Mouse (Mus musculus) ES-E14 (cell line): ENCODE measurements around the gene Slc2a4. TPM values are rescaled to one million over a fixed set of nuclear protein-coding genes. Genes with fewer than 3 reads are reported as not detected.

Experiments used
- DNase-seq: peaks from one replicate; pipeline ENCODE4 v3.0.0-alpha.2; 2013; ENCODE audit warnings: low read depth, low spot score
- H3K27ac ChIP-seq: 2 replicates; pipeline ENCODE4 v1.5.1; 2012; ENCODE audit warnings: low read depth, mild to moderate bottlenecking, low read length, moderate library complexity, mixed read lengths; ENCODE audit not compliant: poor library complexity, insufficient read depth, severe bottlenecking
- H3K36me3 ChIP-seq: 2 replicates; pipeline ENCODE4 v1.6.1; 2012; ENCODE audit warnings: mild to moderate bottlenecking, low read length, moderate library complexity, mixed read lengths; ENCODE audit not compliant: control insufficient read depth, poor library complexity, insufficient read depth, severe bottlenecking
- H3K4me1 ChIP-seq, 2 experiments: fragments of 150-350 bp in 1 of 2; sonication (generic) in 1 of 2; 2 replicates each; pipeline ENCODE4 v1.6.1; 2012; ENCODE audit warnings: low read length in 2 of 2, mild to moderate bottlenecking in 1 of 2, mixed read lengths in 1 of 2; ENCODE audit not compliant: control insufficient read depth in 2 of 2, insufficient read depth in 2 of 2, poor library complexity in 1 of 2
- H3K4me3 ChIP-seq, 2 experiments: fragments of 150-350 bp in 1 of 2; sonication (generic) in 1 of 2; 2 replicates each; pipeline ENCODE4 v1.5.1; 2012; ENCODE audit warnings: low read length in 2 of 2, low read depth in 1 of 2, mild to moderate bottlenecking in 1 of 2, mixed read lengths in 1 of 2; ENCODE audit not compliant: insufficient read depth in 1 of 2, poor library complexity in 1 of 2, severe bottlenecking in 1 of 2
- H3K9ac ChIP-seq: 2 replicates; pipeline ENCODE4 v1.6.1; 2012; ENCODE audit warnings: low read depth, mild to moderate bottlenecking, low read length, mixed read lengths; ENCODE audit not compliant: poor library complexity, insufficient read depth, severe bottlenecking
- H3K9me3 ChIP-seq: fragments of 150-350 bp; sonication (generic); 2 replicates; pipeline ENCODE4 v1.6.1; 2012; ENCODE audit warnings: low read depth, mild to moderate bottlenecking, low read length; ENCODE audit not compliant: control insufficient read depth, insufficient read depth
- CHD2 ChIP-seq: IDR thresholded peaks from 2 replicates; pipeline ENCODE4 v1.6.1; 2014; ENCODE audit warnings: mild to moderate bottlenecking, low read depth, low read length, inconsistent platforms
- HCFC1 ChIP-seq: IDR thresholded peaks from 2 replicates; pipeline ENCODE4 v1.6.1; 2012; ENCODE audit warnings: low read length, inconsistent platforms, borderline replicate concordance; ENCODE audit not compliant: insufficient read depth
- MAFK ChIP-seq: IDR thresholded peaks from 2 replicates; pipeline ENCODE4 v1.6.1; 2014; ENCODE audit warnings: mild to moderate bottlenecking, low read depth, low read length, inconsistent platforms; ENCODE audit not compliant: insufficient read depth
- ZC3H11A ChIP-seq: IDR thresholded peaks from 2 replicates; pipeline ENCODE4 v1.6.1; 2012; ENCODE audit warnings: low read depth, mild to moderate bottlenecking, inconsistent platforms, low read length, borderline replicate concordance
- ZNF384 ChIP-seq: IDR thresholded peaks from 2 replicates; pipeline ENCODE4 v1.6.1; 2012; ENCODE audit warnings: low read depth, low read length, inconsistent platforms
- in situ Hi-C, 2 experiments: fragments of 600-800 bp; cut with MboI; formaldehyde crosslinking; loops; one replicate each; pipeline ENCODE4 v1.15.1; 2025; ENCODE audit warnings: low sequenced_read_pairs in 2 of 2, inconsistent platforms in 1 of 2; ENCODE audit not compliant: unreplicated experiment in 2 of 2
- total RNA-seq: library from RNA; depleted of rRNA; stranded (reverse); fragments of 300-350 nt; gene quantifications from 2 replicates; pipeline ENCODE4 v1.2.3, GENCODE M21; 2012

The Slc2a4 gene
- total RNA-seq, 1 experiment: 2.6 TPM

GRCm38 (mm10) chr11:69945997-69946891 lies 1.7 kb downstream of the Slc2a4 start:
- no peaks in the 10 kb centered on the region; the same call in 1 of the 2 replicates for H3K36me3 ChIP-seq
- no peak for TF ChIP-seq MAFK
- TF ChIP-seq ZC3H11A: no peak
- no peak for TF ChIP-seq ZNF384
- no peak for TF ChIP-seq CHD2
- no peak for TF ChIP-seq HCFC1
- in situ Hi-C loops: no loop called here
- no peak overlapping the region for H3K9ac ChIP-seq
- H3K9me3 ChIP-seq: no peaks in the 10 kb centered on the region
- no peak overlapping the region for H3K27ac ChIP-seq
- no peak for DNase-seq
- H3K4me3 ChIP-seq: no peak overlapping the region
- H3K4me1 ChIP-seq: peaks cover 0 to 12% of the 10 kb centered on the region in 2 experiments; a peak in 1 of 4 replicates

- no peak overlapping the region for H3K27ac ChIP-seq
- no peaks in the 10 kb centered on the region for H3K9me3 ChIP-seq
- H3K4me3 ChIP-seq: no peak overlapping the region
- DNase-seq: no peak
- H3K36me3 ChIP-seq: no peaks in the 10 kb centered on the region; the same call in 1 of the 2 replicates
- H3K4me1 ChIP-seq: peaks cover 0 to 14% of the 10 kb centered on the region in 2 experiments; a peak in 1 of 4 replicates
- H3K9ac ChIP-seq: no peak overlapping the region
- in situ Hi-C loops: no loop called here
- TF ChIP-seq MAFK (no peak), HCFC1 (no peak), ZC3H11A (no peak), CHD2 (no peak), ZNF384 (no peak)
These were observed 2.8 kb downstream of the Slc2a4 start for GRCm38 (mm10) chr11:69945216-69945615.

GRCm38 (mm10) chr11:69940962-69941361 lies 7.0 kb downstream of the Slc2a4 start:
- in situ Hi-C loops: no loop called here
- Histone ChIP-seq H3K9ac (no peak overlapping the region), H3K27ac (no peak overlapping the region), H3K4me1 (peaks cover 0 to 25% of the 10 kb centered on the region in 2 experiments; a peak in 2 of 4 replicates), H3K4me3 (no peak overlapping the region), H3K9me3 (no peaks in the 10 kb centered on the region), H3K36me3 (no peaks in the 10 kb centered on the region; the same call in 1 of the 2 replicates)
- no peak for DNase-seq
- no peak for TF ChIP-seq ZNF384
- TF ChIP-seq ZC3H11A: no peak
- TF ChIP-seq MAFK: no peak
- no peak for TF ChIP-seq CHD2

- Histone ChIP-seq H3K36me3 (no peaks in the 10 kb centered on the region; the same call in 1 of the 2 replicates), H3K4me3 (no peak overlapping the region), H3K9me3 (no peaks in the 10 kb centered on the region), H3K9ac (no peak overlapping the region), H3K4me1 (peaks cover 0 to 24% of the 10 kb centered on the region in 2 experiments; a peak in 2 of 4 replicates), H3K27ac (no peak overlapping the region)
- no peak for TF ChIP-seq CHD2
- in situ Hi-C loops: loop anchor here in 1 of 2 experiments (10.0 kb wide), 1 partner anchor 275 kb away; the partner anchor contains the start of gene Slc16a11
- DNase-seq: no peak
These were observed 8.3 kb downstream of the Slc2a4 start for GRCm38 (mm10) chr11:69939731-69940130.

- Histone ChIP-seq H3K9ac (no peak overlapping the region), H3K36me3 (no peaks in the 10 kb centered on the region), H3K4me1 (peaks cover 0 to 24% of the 10 kb centered on the region in 2 experiments; a peak in 2 of 4 replicates), H3K4me3 (no peak overlapping the region), H3K27ac (no peak overlapping the region), H3K9me3 (no peaks in the 10 kb centered on the region)
- TF ChIP-seq HCFC1 (no peak), MAFK (no peak), CHD2 (no peak), ZNF384 (no peak), ZC3H11A (no peak)
- DNase-seq: no peak
- in situ Hi-C loops: loop anchor here in 1 of 2 experiments (10.0 kb wide), 1 partner anchor 276 kb away; the partner anchor contains the start of gene Slc16a11
These were observed 8.8 kb downstream of the Slc2a4 start for GRCm38 (mm10) chr11:69939181-69939580.
